Mouse (Mus musculus) spleen, postnatal 36 days (tissue): ENCODE results near the gene Zfp937.
"Not testable (repeated sequence)": the region's sequence is repeated elsewhere in the genome, so short reads cannot be mapped to it uniquely, and the experiment has no call there.

Experiments
- DNase-seq, 2 experiments: peaks; one replicate each; pipeline ENCODE4 v3.0.0; 2022; ENCODE audit warnings: low spot score in 2 of 2, mixed read lengths in 1 of 2

The Zfp937 gene

DNA sequence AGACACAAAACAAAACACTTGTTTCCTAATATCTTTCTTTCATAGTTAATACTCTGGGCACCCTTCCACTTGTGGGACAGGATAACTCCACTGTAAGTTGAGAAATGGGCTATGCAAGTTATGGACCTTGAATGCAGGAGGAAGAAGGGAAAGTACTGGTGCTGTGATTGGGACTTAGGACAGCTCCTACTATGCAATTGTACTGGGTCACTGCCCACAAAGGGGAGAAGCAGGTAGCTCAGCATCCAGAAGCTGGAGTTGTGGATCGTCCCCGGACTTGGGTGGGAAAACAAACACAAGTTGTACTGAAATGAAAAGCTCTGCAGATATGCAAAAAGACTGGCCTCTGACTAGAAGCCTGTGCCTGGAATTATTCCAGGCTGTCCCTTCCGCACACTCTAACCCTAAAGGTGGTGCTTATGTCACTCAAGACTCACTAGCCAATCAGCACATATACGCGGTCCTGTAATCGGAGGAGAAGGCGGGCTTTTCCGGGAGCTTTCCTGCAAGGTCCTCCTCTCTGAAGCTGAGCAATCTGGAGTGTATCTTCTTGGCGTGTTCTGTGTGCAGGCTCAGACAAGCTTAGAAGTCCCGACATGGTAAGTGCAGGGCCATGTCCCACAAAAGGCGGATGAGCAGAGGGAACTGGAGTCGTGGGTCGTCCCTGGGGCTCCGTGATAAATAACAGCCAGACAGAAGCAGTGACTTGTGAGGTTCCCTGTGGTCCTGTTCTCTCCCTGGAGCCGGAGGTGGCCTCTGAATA, at the start of gene Zfp937:
Gene Zfp937, plus strand, starts transcription at position 474 of the 763 bp plus-strand sequence.
- DNase-seq, result peak; percentile 49

DNA sequence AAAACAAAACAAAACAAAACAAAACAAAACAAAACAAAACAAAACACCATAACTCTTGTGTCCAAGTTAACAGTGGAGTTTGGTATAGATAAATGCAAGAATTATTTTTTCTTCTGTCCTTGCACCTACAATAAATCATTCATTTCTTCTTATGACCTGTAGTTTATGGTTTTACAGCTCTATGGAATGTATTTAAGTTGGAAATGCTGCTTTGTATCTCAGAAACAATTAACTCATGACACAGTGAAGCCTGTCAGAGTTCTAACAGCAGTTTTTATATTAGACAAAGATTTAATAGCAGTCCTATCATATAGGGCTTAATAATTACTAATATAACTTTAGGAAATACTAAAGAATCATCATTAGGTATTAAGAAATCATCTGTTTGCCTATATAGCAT, 44.0 kb upstream of the Zfp937 start:
- DNase-seq, result no peak

- not testable (repeated sequence) for DNase-seq
Observed at GRCm38 (mm10) chr2:150179579-150179978, 38.3 kb upstream of the Zfp937 start, which contains the start of gene Gm10770. TSS of gene Gm10770 (minus strand) at chr2:150179679.

- not testable (repeated sequence) for DNase-seq
Observed at GRCm38 (mm10) chr2:150181046-150181445, 36.8 kb upstream of the Zfp937 start.

- not testable (repeated sequence) for DNase-seq
Observed at GRCm38 (mm10) chr2:150181570-150181999, 36.3 kb upstream of the Zfp937 start, which contains the start of gene Gm14139. TSS of gene Gm14139 (plus strand) at chr2:150181755.

DNA sequence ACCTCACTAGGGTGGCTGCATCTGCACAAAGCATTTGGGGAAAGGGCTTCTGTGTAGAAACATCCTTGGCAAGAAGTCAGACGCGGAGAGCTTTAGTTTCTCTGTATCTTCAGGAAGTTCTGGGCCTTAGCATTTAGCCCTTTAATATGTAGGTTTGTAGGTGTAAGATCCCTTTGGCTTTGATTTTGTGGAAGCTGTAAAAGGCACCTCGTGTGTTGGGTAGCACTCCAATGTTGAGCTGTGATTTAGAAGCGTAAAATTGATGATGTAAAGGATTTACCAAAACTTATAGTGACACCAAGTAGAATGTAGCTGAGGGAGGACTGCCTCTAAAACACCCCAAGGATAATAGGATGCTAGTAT, 471 bp downstream of the Zfp937 start:
- DNase-seq, result not testable (repeated sequence)

GRCm38 (mm10) chr2:150223263-150223662, 5.4 kb downstream of the Zfp937 start:
- not testable (repeated sequence) for DNase-seq

DNA sequence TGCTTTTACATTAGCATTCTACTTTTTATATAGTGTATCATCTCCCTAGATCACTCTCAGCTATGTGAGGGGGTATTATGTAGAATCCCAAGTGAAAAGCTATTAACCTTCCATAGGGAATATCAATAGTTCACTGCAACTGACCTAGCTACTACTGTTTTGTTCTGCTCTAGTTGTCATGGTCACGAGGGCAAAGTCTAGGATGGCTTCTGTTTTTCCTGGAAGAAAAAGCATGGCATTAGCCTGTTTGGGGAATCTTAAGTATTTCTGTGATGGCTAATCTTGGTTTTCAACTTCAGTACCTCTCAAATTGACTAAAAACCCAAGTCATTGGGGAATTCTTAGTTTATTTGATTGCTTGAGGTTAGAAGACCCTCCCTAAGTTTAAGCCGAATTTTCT, 25.3 kb downstream of the Zfp937 start:
- DNase-seq, result no peak

DNA sequence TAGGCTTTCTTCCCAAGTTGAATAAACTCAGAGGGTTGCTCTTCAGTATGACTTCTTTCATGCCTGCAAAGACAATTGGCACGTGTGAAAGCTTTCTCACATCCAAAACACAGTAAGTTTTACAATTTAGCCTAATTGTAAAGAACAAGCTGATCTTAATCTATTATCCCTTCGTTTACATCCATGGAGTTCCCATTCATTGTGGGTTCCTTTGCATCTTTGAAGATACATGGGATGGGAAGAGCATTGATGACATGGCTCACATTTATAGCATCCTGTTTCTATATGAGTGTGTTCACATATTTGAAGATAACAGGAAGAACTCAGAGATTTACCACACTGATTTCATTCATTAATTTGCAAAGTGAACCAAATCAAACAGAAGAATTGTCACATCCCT, 37.6 kb downstream of the Zfp937 start, which contains the start of gene Gm21994:
Gene Gm21994, minus strand, starts transcription at position 101 of the 400 bp plus-strand sequence.
- DNase-seq, result not testable (repeated sequence)

DNA sequence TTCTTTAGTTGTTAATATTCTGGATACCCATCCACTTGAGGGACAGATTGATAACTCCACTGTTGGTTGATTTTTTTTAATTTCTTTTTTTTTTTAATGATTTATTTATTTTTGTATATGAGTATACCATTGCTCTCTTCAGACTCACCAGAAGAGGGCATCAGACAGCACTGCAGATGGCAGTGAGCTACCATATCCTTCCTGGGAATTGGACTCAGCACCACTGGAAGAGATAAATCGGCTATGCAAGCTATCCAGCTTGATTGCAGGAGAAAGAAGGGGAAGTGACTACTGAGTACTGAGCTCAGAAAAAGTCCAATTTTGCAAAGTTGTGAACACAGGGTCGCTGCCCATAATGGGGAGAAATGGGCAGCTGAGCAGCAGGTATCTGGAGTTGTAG, 39.0 kb downstream of the Zfp937 start:
- not testable (repeated sequence) for DNase-seq

DNA sequence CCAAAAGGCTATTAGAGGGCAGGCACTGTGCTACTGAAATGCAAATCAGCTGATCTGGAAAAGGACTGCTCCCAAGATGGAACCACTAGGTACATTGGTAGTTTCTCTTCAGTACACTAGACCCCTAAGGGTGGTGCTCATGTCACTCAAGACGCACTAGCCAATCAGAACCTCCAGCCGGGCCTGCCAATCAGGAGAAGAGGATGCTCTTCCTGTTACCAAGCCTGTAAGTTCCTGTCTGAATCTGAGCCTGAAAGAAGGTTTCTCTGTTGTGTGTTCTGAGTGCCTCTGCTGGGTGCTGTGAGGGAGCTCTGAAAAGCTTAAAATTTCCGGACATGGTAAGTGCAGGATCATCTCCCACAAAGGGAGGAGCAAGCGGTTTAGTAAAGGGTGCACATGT, 39.4 kb downstream of the Zfp937 start, which contains the start of gene Gm14124:
Gene Gm14124, plus strand, starts transcription at position 227 of the 400 bp plus-strand sequence.
- not testable (repeated sequence) for DNase-seq
